Mouse (Mus musculus): ENCODE measurements at regions not wholly inside any gene's neighbourhood (a gene's known extent, or its start where the extent isn't known, plus 50 kb on each side); places are given as distances from the start of the nearest gene placed in this dataset.

GRCm38 (mm10) chr6:94773604-94774486, 73.9 kb upstream of the Lrig1 start:
- DNase-seq (ENCODE audit: low read depth, low spot score) = no peak

DNA sequence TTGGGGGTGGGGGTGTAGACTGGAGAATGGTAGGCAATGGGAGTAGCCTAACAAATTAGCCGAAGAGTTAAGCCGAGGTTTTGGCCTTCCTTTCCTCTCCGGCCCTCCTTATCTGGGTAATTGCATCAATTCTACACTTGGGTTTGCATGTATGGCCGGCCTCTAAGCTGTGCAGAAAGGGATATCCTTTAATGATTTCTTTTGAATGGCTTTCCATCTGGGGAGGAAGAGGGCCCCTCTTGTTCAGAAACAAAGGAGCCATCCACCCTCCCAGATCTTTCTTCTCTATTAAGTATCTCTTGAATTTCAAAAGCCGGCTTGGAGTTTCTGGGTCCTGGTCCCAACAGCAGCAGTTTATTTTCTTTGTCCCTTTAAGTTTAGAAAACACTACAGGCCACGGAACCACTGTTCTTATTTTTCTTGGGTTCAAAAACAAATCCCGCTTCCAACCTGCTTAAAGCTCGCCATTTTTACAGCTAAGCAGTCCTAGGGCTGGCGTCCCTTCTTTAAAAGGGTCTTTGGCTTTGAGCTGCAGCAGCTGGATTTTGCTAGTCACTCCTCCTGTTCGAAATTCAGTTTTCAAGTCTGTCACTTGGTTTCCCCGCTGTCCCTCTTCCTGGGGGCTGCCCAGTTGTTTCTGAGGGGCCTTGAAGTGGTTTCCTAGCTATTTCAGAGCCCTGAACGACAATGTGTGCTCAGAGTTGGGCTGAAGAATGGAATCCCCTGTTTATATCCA, 73.1 kb upstream of the Lrig1 start:
- no peak for DNase-seq (ENCODE audit: low read depth, low spot score)

GRCm38 (mm10) chr6:94772391-94772790, 72.4 kb upstream of the Lrig1 start:
- no peak for DNase-seq (ENCODE audit: low read depth, low spot score)

- DNase-seq (ENCODE audit: low read depth, low spot score) = no peak
Measured at GRCm38 (mm10) chr6:94768230-94768629, 68.3 kb upstream of the Lrig1 start.

- DNase-seq (ENCODE audit: low read depth, low spot score) = no peak
Measured at GRCm38 (mm10) chr6:94765724-94766123, 65.8 kb upstream of the Lrig1 start.

- DNase-seq (ENCODE audit: low read depth, low spot score) = no peak
Measured at GRCm38 (mm10) chr6:94761341-94761740, 61.4 kb upstream of the Lrig1 start.

DNA sequence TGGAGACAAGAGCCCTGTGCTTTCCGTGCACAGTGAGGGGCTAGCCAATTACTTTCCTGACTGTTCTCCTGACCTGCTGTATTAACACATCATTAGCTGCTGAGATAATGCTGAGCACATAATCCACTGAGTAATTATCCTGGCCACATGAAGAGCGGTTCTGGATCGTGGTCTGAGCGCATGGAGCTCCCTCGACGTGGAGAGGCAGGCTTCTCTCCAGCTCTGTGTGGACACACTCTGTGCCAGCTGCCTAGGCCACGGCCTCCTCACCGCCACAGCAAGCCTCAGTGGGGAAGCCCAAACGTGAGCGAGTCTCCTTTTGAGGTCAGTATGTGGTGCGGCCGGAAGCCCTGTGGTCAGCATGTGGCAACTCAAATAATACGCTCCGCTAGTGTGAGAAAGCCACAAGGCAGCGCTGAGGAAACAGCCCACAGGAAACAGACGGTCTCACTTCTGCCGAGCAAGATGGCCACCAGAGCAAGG, 60.7 kb upstream of the Lrig1 start:
- no peak for DNase-seq (ENCODE audit: low read depth, low spot score)

DNA sequence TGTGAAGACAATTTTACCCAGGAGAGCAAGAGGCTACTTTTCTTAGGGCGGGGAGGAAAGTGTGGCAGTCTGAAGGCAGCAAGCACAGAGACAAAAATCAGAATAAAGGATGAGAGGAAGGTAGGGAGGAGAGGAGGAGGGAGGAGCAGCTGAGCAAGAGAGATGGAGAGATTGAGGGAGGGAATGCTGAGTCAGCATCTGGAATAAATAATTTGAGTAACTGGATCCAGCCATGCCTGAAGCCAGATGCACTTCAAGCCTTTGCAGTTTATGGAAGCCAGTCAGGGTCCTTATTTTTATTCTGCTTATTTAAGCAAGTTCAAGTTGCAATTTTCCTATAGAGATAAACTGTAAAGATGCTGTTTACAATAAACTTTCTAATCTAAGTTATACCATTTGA, 59.7 kb upstream of the Lrig1 start:
- DNase-seq (ENCODE audit: low read depth, low spot score) = no peak

- no peak for DNase-seq (ENCODE audit: low read depth, low spot score)
Measured at GRCm38 (mm10) chr6:94756006-94756405, 56.0 kb upstream of the Lrig1 start.

DNA sequence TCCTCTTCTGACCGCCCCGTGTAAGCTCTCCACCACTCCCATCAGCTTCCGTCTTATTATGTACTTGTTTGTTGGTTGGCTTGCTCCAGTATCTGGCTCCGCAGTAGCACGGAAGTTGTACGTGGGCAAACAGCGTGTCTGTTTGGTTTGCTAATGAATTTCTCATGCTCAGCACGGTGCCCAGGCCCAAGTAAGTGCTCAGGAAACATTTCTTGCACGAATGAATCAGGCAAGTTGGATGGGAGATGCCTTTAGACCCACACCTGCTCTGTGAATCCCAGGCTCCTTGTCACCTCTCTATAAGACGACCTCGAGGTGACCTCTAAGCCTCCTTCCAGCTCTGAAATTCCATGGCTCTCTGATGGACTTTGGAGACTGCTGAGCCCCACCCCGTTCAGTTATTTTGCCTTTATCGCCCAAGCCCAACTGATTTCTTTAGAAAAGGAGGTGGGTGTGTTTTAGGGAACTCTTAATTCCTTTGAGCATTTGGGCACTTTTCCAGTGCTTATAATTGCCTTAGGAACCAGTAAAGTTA, 55.4 kb upstream of the Lrig1 start:
- DNase-seq (ENCODE audit: low read depth, low spot score) = no peak

DNA sequence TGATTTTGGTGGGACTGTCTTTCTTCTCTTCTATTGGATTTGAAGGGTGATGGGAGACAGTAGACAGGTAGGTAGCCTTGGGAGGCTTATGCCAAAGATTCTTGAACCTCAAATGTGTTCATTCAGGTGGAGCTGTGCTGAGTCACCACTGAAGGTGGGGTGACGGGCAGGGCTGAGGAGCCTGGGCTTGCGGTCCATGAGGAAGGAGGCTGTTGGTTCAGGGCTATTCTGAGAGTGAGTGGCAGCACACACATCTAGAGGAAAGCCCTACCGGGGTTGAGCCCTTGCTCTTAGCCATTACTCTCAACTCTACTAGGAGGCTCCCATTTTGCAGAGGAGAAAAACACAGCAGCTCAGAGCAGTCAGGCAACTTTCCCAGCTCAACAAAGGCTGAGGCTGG, 54.6 kb upstream of the Lrig1 start:
- DNase-seq (ENCODE audit: low read depth, low spot score) = no peak

DNA sequence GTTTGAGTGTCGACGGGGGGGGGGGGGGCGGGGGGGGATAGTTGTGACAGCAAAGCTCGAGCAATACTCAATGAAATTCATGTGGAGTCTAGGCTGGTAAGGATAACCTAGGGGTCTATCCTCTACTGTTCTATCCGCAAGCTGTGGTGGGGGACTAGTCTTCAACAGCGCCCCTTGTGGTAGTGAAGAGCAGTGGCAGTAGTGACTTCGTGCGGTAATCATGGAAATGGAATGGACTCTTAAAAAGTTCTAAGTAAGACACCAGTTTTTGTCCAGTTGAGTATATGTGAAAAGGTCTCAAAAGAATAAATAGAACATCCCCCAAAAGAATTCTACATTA, 51.1 kb upstream of the Lrig1 start:
- DNase-seq (ENCODE audit: low read depth, low spot score) = no peak

DNA sequence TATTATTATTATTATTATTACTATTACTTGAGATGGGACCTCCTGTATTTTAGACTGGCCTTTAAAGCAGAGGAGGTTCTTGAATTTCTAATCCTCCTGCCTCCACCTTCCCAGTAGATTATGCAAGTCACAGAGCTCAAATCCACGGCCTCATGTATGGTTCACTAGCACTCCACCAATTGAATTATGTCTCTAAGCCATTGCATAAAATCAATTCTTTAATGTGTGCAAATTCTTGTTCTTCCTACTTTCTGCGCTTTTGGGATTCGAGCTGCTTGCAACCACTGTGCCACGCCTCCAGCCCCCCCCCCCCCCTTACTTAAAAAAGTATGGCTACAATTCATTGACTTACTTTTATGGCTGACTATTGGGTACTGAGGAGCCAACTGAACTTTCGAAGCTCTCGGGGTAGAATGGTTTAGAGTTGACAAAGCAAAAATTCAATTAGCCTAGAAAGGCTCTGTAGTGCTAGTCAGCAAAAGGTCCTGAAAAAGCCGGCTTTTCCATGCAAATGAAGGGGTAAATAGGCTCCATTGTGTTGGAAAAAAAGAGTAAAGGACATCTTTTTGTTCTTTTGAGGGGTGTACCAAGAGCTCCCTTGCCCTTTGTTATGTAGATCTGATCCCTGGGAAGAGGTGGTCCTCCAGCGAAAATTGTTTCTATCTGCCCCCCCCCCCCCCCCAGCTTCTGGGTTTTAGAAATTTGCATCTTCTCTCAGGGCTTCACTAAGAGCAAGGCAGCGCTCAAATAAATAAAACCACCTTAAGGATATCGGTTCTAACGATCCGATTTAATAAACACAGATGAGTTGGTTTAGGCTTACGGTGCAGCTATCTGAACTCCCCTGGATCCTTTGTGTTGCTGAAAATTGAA, 50.5 kb upstream of the Lrig1 start:
- no peak for DNase-seq (ENCODE audit: low read depth, low spot score)

All from brain, embryonic 18.5 days (tissue).